Mouse (Mus musculus): ENCODE results near the gene Kif3c. TPM values are rescaled to one million over a fixed set of nuclear protein-coding genes. Genes with fewer than 3 reads are reported as not detected.
"Not testable (repeated sequence)": the region's sequence is repeated elsewhere in the genome, so short reads cannot be mapped to it uniquely, and the experiment has no call there.

Gene Kif3c
- polyA plus RNA-seq, 2 experiments, result 10.4 to 15.7 TPM

DNA sequence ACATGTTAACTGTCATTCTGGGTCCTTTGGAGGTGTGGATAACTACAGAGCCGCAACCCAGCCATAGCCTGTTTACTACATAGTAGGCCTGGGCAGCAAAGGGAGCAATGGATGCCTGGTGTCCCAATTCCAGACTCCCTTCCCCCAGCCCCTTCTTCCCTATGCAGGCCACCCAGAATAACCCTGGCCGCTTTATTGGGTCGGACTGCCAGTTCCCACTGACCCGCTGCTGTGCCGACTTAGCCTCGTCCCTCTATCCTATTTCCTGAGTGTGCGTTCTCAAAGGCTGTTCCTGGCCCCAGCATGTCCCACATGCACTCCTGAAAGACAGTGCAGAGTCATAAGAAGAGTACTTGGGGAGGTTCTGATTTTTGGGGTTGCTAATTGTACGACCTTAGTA is 32.0 kb downstream of the Kif3c start:
- Histone ChIP-seq H3K4me1 (ENCODE audit: control insufficient read depth, insufficient read depth, low read length) (no peaks in the 10 kb centered on the region), H3K36me3 (ENCODE audit: control insufficient read depth, insufficient read depth, low read length) (peaks cover 26% of the 10 kb centered on the region; the same call in 1 of the 2 replicates), H3K4me2 (replicated peaks; ENCODE audit: low read depth, low read length, severe bottlenecking) (no peak overlapping the region), H3K9ac (ENCODE audit: low read depth, low read length, severe bottlenecking) (no peak overlapping the region), H3K4me3 (replicated peaks; ENCODE audit: low read length) (no peak overlapping the region), H3K9me3 (ENCODE audit: control insufficient read depth, low read length) (no peaks in the 10 kb centered on the region), H3K27me3 (ENCODE audit: control insufficient read depth, insufficient read depth, low read length) (no peaks in the 10 kb centered on the region), H3K27ac (replicated peaks; ENCODE audit: low read depth, low read length) (no peak overlapping the region)
- WGBS, result 90% methylated on average over 8 of the region's 8 CpGs
- TF ChIP-seq POLR2A (IDR thresholded peaks at IDR 0.05; ENCODE audit: borderline replicate concordance, extremely low read depth, insufficient read depth, insufficient read length), result no peak
- no peak for ATAC-seq (ENCODE audit: low FRiP score, low read depth)
- no peak for DNase-seq (ENCODE audit: low spot score)

DNA sequence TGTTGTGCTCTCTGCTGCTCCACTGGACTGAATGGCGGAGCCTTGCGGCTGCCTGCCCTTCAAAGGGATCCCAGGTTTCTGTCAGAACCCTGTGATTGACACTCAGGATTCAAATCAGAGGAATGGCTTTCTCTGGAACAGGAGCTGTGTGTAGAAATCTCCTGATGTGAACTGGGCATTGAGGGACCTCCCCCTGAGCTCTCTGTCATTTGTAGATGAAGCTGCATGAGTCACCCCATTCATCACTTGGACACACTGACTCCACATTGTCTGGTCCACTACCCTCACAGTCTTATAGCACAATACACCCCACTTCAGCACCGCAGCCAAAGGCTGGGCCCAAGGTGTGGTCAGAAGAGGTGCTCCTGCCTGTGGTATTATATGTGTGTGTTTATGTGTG is 40.7 kb downstream of the Kif3c start:
- not testable (repeated sequence) for H3K27ac ChIP-seq (replicated peaks; ENCODE audit: low read depth, low read length); H3K4me2 ChIP-seq (replicated peaks; ENCODE audit: low read depth, low read length, severe bottlenecking); H3K27me3 ChIP-seq (ENCODE audit: control insufficient read depth, insufficient read depth, low read length); DNase-seq (ENCODE audit: low spot score); ATAC-seq (ENCODE audit: low FRiP score, low read depth); H3K4me3 ChIP-seq (replicated peaks; ENCODE audit: low read length); H3K9me3 ChIP-seq (ENCODE audit: control insufficient read depth, low read length); H3K9ac ChIP-seq (ENCODE audit: low read depth, low read length, severe bottlenecking); H3K4me1 ChIP-seq (ENCODE audit: control insufficient read depth, insufficient read depth, low read length)
- H3K36me3 ChIP-seq (ENCODE audit: control insufficient read depth, insufficient read depth, low read length), result peaks cover 36% of the 10 kb centered on the region
- WGBS, result 96% methylated on average over 3 of the region's 3 CpGs

DNA sequence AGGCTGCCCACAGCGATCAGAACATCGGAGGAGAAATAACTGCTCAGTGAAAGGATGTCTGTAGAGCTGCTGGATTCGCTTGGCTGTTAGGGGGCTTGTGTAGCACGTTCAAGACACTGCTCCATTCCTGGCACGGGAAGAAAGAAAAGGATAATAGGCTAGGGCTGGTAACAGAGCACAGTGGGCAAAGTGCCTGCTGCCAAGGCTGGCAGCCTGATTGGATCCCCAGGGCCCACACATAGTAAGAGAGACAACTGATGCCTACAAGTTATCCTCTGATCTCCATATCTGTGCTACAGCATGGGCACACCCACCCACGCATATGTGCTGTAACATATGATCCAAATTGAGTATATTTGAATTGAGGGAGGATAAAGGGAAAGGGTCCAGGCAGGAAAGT is 41.7 kb downstream of the Kif3c start:
- Histone ChIP-seq H3K27me3 (ENCODE audit: control insufficient read depth, insufficient read depth, low read length) (no peaks in the 10 kb centered on the region), H3K4me2 (replicated peaks; ENCODE audit: low read depth, low read length, severe bottlenecking) (no peak overlapping the region), H3K27ac (replicated peaks; ENCODE audit: low read depth, low read length) (no peak overlapping the region), H3K9me3 (ENCODE audit: control insufficient read depth, low read length) (no peaks in the 10 kb centered on the region), H3K36me3 (ENCODE audit: control insufficient read depth, insufficient read depth, low read length) (peaks cover 34% of the 10 kb centered on the region), H3K4me1 (ENCODE audit: control insufficient read depth, insufficient read depth, low read length) (no peaks in the 10 kb centered on the region), H3K4me3 (replicated peaks; ENCODE audit: low read length) (no peak overlapping the region), H3K9ac (ENCODE audit: low read depth, low read length, severe bottlenecking) (no peak overlapping the region)
- 89% methylated on average over 6 of the region's 6 CpGs for WGBS
- DNase-seq (ENCODE audit: low spot score), result no peak
- no peak for TF ChIP-seq POLR2A (IDR thresholded peaks at IDR 0.05; ENCODE audit: borderline replicate concordance, extremely low read depth, insufficient read depth, insufficient read length)
- no peak for ATAC-seq (ENCODE audit: low FRiP score, low read depth)

DNA sequence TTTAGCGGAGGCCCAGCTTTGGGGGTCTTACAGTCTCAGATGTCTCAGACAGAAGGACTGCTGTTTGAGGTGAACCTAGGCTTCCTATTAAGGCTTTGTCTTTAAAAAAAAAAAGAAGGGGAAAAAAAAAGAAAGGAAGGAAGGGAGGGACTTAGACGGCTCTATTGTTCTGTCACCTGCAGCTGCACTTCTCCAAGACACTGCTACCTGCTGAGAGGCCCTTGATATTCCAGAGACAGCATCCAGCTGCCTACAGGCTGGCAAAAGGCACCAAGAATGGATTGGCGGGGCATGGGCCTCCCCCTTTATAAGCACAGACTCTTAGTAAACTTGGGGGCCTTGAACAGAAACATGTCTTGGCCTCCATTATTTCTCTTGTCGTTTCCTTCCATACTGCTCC is 50.0 kb downstream of the Kif3c start:
- Histone ChIP-seq H3K27me3 (ENCODE audit: control insufficient read depth, insufficient read depth, low read length) (no peaks in the 10 kb centered on the region), H3K4me3 (replicated peaks; ENCODE audit: low read length) (no peak overlapping the region), H3K4me2 (replicated peaks; ENCODE audit: low read depth, low read length, severe bottlenecking) (no peak overlapping the region), H3K9ac (ENCODE audit: low read depth, low read length, severe bottlenecking) (no peak overlapping the region), H3K36me3 (ENCODE audit: control insufficient read depth, insufficient read depth, low read length) (peaks cover 2% of the 10 kb centered on the region; the same call in 1 of the 2 replicates), H3K27ac (replicated peaks; ENCODE audit: low read depth, low read length) (no peak overlapping the region), H3K4me1 (ENCODE audit: control insufficient read depth, insufficient read depth, low read length) (no peaks in the 10 kb centered on the region), H3K9me3 (ENCODE audit: control insufficient read depth, low read length) (no peaks in the 10 kb centered on the region)
- ATAC-seq (ENCODE audit: low FRiP score, low read depth) (no peak), DNase-seq (ENCODE audit: low spot score) (no peak)
- WGBS, result 90% methylated on average over 4 of the region's 4 CpGs
- TF ChIP-seq POLR2A (IDR thresholded peaks at IDR 0.05; ENCODE audit: borderline replicate concordance, extremely low read depth, insufficient read depth, insufficient read length), result no peak

DNA sequence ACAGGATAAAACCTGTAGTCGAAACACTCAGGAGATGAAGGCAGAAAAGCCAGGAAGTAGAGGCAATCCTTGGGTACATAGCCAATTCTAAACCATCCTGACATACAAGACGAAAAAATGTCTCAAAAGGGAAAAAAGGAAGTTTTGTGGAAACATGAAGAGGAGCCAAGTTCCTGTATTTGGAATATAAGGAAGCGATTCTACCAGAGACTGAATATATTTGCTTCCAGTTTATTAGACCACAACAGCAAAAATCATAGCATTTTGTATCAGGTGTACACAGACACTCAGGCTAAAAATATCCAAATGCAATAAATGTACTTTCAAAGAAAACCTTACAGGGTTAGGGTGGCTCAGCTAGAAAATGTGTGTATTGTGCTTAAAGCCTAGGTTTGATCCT is 53.8 kb downstream of the Kif3c start:
- H3K4me2 ChIP-seq (replicated peaks; ENCODE audit: low read depth, low read length, severe bottlenecking), result no peak overlapping the region
- no peak overlapping the region for H3K9ac ChIP-seq (ENCODE audit: low read depth, low read length, severe bottlenecking)
- no peak for TF ChIP-seq POLR2A (IDR thresholded peaks at IDR 0.05; ENCODE audit: borderline replicate concordance, extremely low read depth, insufficient read depth, insufficient read length)
- 86% methylated on average over 3 of the region's 3 CpGs for WGBS
- ATAC-seq (ENCODE audit: low FRiP score, low read depth) (no peak), DNase-seq (ENCODE audit: low spot score) (no peak)
- H3K36me3 ChIP-seq (ENCODE audit: control insufficient read depth, insufficient read depth, low read length), result peaks cover 6% of the 10 kb centered on the region
- no peak overlapping the region for H3K27ac ChIP-seq (replicated peaks; ENCODE audit: low read depth, low read length)
- no peak overlapping the region for H3K4me3 ChIP-seq (replicated peaks; ENCODE audit: low read length)
- H3K4me1 ChIP-seq (ENCODE audit: control insufficient read depth, insufficient read depth, low read length), result no peaks in the 10 kb centered on the region
- H3K9me3 ChIP-seq (ENCODE audit: control insufficient read depth, low read length), result no peaks in the 10 kb centered on the region
- H3K27me3 ChIP-seq (ENCODE audit: control insufficient read depth, insufficient read depth, low read length), result no peaks in the 10 kb centered on the region

DNA sequence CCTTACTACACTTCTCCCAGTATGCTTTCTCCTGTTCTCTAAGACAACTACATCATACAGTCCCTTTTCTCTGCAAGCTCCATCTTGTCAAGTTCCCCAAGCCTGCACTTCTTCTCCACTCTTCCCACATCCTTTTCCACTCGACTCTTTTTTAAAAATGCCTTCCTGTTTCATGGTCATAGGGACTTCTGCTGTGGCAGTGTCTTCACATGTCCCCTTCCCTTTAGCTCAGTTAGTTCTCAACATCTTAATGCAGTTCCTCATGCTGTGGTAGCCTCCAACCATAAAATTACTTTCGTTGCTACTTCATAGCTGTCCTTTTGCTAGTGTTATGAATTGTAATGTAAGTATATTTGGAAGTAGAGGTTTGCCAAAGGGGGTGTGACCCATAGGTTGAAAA is 55.6 kb downstream of the Kif3c start:
- 86% methylated on average over 2 of the region's 2 CpGs for WGBS
- no peak for DNase-seq (ENCODE audit: low spot score)
- Histone ChIP-seq H3K4me1 (ENCODE audit: control insufficient read depth, insufficient read depth, low read length) (peaks cover 2% of the 10 kb centered on the region; the same call in 1 of the 2 replicates), H3K27me3 (ENCODE audit: control insufficient read depth, insufficient read depth, low read length) (no peaks in the 10 kb centered on the region), H3K36me3 (ENCODE audit: control insufficient read depth, insufficient read depth, low read length) (peaks cover 6% of the 10 kb centered on the region), H3K9ac (ENCODE audit: low read depth, low read length, severe bottlenecking) (no peak overlapping the region), H3K4me2 (replicated peaks; ENCODE audit: low read depth, low read length, severe bottlenecking) (no peak overlapping the region), H3K4me3 (replicated peaks; ENCODE audit: low read length) (no peak overlapping the region), H3K27ac (replicated peaks; ENCODE audit: low read depth, low read length) (no peak overlapping the region), H3K9me3 (ENCODE audit: control insufficient read depth, low read length) (no peaks in the 10 kb centered on the region)
- ATAC-seq (ENCODE audit: low FRiP score, low read depth), result no peak
- no peak for TF ChIP-seq POLR2A (IDR thresholded peaks at IDR 0.05; ENCODE audit: borderline replicate concordance, extremely low read depth, insufficient read depth, insufficient read length)
